Mouse (Mus musculus): ENCODE measurements at regions not wholly inside any gene's neighbourhood (a gene's known extent, or its start where the extent isn't known, plus 50 kb on each side); places are given as distances from the start of the nearest gene placed in this dataset.

DNA sequence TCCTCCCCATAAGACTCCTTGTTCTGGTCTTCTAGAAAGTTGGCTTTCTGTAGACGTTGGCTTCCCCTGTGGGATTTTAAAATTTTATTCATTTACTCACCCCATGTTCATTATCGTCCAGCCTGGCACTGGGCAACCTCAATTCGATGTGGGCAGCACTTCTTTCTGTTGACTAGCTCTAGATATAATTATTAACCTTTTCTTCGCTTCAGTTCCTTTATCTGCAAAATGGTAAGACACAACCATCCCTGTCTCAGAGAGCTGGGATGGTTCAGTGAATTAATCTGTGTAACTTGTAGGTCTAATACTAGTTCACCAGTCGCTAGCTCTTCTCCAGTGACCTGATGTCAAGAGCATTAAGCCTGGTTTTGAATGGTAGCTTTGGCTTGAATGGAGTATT lies 89.9 kb upstream of the Plxnc1 start:
- in situ Hi-C loops (cut with MboI, MseI) = no loop called here

DNA sequence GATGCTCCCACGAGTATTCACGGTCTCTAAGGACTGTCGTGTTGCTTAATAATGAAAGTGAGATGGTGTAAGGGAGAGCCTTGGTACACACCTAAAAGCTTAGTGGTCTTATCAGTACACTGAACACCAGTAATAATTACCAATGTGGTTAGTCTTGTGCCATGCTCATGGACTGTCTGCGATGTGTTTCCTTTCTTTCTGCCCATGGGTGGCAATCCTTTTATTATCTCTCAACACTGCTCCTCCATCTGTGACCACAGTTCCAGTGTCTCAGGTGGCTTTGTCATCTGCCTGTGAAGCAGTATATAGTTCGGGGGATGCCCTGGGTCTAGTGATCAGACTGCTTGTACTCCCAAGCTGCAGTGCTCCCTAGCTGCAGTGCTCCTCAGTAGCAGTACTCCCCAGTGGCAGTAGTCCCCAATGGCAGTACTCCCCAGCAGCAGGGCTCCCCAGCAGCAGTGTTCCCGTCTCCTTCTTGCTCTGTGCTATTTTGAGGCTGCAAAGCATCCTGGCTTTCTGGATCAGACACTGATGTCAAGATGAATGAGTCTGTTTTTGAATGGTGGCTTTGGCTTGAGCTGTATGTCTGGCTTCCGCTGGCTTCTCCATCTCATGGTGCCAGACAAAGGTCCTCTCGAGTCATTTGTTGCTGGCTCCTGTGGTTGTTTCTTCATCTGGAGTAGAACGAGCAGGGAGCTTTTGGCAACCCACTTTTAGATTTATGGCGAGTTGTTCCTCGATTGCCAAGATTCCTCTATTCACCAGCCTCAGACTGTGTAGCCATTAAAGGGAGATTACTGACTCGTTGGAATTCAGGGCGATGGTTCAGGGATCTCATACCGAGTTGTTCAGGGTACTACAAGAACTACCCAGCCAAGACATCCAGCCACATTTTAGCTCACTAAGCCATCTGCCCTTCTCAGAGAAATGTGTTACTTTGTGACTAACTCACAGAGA lies 88.4 kb upstream of the Plxnc1 start:
- in situ Hi-C loops (cut with MboI, MseI) = no loop called here

DNA sequence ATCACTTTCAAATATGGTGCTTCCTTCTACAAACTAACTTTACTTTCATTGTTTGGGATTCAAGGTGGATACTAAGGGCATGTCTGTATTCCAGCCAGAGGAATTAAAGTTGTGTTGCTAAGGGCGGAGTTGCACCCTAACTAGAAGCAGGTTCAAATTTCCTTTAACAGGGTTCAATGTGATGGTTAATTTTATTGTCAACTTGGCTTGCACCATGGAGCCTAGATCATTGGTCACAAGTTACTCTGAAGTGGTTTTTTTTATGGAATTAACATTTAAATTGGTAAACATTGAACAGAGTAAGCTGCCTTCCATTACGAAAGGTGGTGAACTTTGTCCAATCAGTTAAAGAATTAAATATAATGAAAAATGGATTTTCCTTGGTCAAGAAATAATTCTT lies 86.7 kb upstream of the Plxnc1 start:
- in situ Hi-C loops (cut with MboI, MseI) = no loop called here

DNA sequence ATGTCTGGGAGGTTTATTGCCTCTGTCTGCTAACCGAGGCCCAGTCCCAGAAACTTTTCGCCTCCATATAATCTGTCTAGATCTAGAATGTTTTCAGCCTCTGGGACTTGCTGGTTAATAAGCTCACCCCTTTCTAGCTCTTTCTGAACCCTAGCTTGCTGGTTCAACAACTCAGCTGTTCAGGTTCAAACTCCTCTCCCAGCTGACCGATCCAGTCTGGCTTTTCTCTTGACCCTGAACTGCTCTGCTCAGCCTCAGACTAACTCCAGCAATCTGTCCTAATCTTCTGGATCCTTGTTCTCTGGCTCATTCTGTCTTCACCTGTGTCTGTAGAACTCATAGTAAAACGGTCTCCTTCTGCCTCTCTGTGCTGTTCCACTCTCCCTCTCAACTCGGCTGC lies 86.2 kb upstream of the Plxnc1 start:
- in situ Hi-C loops (cut with MboI, MseI) = no loop called here

DNA sequence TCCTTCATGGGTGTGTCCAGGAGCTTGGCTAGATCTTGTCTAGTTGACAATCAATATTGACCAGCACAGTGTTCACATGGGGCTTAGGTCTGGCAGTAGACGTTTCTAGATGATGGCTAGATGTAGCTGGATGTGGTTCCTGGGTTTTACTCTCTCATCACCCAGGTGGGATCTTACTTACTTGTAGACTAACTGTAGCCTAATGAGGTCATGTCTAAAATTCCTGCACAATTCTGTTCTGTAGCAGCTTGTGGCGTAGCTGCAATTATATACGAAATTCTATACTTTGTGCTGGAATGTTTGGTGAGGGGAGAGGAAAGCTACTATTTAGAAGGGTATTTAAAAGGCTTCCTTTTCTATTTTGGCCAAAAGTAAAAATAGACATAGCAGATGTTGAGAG lies 84.9 kb upstream of the Plxnc1 start:
- in situ Hi-C loops (cut with MboI, MseI) = no loop called here

DNA sequence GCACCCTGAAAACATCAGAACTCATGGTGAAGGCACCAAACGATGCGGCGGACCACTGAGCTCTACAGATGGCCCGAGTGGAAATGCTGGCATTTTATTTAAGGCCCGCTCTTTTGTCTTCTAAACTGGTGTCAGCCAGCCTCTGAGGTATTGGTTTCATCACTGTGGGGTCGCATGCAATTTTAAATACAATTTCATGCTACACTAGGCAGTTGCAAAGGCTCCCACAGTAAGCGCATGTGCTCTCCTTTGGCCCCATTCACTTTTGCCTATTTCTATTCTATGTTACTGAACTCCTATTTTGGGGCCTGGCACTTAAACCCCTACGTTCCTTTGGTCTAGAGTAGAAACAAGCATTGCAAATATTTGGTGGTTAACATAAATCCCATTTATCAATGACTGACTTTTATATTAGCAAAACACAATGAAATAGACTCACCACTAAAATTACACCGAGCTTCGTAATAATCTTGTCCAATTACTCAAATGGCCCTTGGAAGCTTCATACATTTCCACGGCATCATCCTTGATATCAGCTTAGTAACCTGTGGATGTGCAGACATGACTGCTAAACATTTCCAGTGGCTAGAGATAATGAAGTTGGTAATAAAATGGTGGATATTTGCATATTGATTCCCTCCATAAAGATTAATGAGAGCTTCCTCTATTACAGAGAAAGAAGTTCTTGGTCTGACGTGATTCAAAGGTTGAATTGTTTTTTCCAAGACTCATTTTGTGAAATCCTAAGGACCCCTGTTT lies 81.1 kb upstream of the Plxnc1 start:
- in situ Hi-C loops (cut with MboI, MseI) = no loop called here

DNA sequence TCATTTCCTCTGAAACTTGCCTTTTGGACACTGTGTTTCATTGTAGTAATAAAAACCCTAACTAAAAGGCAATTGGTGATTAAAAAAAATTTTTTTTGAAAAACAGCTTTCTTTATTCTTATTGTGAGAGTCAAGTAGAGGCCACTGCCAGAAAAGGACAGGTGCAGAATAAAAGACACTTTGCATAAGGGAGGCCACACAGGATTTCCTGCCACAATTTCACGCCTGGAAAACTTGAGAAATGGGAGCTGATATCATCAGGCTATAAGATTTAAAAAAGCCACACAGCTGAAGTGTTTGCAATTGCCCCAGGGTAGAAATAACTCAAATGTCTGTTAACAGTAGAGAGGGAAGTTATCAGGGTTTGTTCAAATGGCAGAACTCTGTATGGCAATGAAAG lies 76.6 kb upstream of the Plxnc1 start:
- in situ Hi-C loops (cut with MboI, MseI) = loop anchor here (25.0 kb wide), 1 partner anchor 416 kb away; no protein-coding TSS in a partner anchor

DNA sequence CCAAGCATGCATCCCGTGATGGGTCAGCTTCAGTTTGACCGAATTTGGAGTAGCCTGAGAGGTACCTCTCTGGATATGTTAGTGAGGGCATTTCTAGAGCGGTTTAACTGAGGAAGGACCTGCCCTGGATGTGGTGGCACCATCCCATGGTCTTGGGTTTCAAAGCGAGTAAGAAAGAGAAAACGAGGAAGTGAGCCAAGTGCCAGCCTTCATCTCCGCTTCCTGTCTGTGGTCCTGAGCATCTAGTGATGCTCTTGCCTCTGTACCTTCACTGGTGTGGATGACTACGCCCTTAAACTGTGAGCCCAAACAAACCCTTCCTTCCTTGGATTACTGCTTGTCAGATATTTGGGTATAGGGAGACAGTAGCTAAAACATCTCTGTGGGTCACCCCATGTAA lies 72.3 kb upstream of the Plxnc1 start:
- in situ Hi-C loops (cut with MboI, MseI) = loop anchor here (10.0 to 25.0 kb wide), 2 partner anchors 88 to 420 kb away; no protein-coding TSS in a partner anchor

DNA sequence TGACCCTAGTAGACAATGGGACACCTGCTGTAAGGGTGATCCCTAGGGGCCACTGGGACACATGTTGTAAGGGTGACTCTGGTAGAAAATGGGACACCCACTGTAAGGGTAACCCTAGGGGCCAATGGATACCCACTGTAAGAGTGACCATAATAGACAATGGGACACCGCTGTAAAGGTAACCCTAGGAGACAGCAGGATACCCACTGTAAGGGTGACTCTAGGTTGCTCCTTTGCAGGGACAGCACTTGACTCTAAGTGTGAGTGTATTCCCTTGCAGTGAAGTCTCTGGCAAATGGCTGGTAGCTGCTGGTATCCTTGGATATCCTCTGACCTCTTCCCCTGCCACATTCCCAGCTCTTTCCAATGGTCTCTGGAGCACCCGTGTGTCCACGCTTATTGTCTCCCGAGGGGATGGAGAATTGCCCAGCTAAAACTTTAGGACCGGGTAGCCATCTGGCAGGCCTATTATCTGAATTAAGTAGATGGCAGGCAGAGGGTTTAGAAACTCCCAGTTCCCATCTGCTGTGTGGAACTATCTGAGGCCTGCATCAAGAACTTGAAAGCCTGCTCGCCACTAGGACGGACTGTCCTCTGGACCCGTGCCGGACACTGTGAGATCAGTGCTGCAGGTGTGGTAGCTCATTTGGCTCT lies 70.8 kb upstream of the Plxnc1 start:
- in situ Hi-C loops (cut with MboI, MseI) = loop anchor here (10.0 to 25.0 kb wide), 2 partner anchors 89 to 422 kb away; no protein-coding TSS in a partner anchor

DNA sequence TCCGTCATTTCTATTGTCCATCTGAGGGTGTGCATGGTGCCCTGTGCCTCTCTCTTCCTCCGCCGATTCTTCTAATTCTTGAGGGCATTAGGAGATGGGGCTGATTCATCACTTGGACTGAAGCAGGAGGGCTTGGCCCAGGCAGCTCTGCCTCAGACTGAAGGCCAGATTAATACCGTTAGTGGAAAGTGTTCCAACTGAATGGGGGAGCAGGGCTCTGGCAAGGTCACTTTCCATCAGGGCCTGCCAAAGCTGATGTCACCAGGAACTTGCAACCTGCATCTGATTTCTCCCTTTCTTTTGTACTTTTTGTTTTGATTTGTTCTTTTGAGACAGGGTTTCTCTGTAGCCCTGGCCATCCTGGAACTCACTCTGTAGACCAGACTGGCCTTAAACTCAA lies 69.3 kb upstream of the Plxnc1 start:
- in situ Hi-C loops (cut with MboI, MseI) = loop anchor here (10.0 to 25.0 kb wide), 2 partner anchors 91 to 423 kb away; no protein-coding TSS in a partner anchor

DNA sequence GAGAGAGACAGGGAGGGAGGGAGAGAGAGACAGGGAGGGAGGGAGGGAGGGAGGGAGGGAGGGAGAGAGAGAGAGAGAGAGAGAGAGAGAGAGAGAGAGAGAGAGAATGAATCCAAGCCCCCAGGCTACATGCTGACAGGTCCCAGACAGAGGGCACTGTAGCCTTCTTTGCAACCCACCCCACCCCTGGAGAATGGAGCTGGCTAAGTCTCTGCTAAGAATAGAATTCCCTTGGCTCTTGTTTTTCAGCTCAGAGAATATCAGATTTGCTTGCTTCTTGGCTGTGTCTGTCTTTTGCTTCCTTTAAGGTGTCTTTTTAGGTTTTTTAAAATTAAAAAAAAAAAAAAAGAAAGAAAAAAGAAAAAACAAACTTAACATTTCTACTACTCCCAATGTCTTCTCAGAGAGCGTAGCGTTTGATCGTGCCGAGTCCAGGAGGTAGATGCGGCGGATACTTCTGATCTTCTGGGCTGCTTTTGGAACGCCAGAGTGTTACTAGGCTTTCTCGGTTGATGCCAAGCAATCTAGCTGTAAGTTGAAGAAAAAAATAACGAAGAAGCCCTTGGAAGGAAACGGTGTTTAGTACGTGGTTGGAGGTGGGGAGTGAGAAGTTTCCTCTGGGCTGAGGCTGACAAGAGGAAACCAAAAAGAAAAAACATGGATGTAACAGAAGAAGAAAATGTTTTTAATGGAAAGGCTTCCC lies 68.7 kb upstream of the Plxnc1 start:
- in situ Hi-C loops (cut with MboI, MseI) = loop anchor here (10.0 to 25.0 kb wide), 2 partner anchors 91 to 424 kb away; no protein-coding TSS in a partner anchor

DNA sequence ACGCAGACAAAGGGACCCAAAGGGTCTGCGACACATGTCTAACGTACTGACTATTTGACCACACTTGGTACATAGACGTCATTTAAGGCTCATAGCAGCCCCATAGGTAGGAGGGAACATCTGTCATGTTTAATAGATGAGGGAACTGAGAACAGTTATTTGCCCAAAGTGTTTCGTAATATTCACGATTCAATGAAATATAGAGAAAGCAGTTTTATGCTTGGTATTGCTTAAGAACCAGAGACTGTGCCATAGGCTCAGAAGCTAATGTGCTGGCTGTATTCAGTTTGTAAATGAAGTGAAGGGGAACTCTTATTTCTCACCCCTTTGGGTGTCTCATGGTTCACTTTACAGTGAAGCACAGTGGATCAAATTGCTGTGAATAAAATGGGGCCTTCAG lies 65.7 kb upstream of the Plxnc1 start:
- in situ Hi-C loops (cut with MboI, MseI) = loop anchor here (10.0 to 25.0 kb wide), 2 partner anchors 94 to 427 kb away; no protein-coding TSS in a partner anchor

DNA sequence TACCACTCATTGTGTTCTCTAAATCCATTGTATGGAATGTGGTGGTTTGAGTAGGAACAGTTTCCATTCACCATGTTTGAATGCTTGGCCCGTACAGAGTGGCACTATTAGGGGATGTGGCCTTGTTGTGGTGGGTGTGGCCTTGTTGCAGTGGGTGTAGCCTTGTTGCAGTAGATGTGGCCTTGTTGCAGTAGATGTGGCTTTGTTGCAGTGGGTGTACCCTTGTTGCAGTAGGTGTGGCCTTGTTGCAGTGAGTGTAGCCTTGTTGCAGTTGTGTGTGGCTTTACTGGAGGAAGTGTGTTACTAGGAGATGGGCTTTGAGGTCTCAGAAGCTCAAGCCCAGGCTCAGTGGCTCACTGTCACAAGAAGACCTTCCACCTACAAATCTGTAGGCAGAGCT lies 64.4 kb upstream of the Plxnc1 start:
- in situ Hi-C loops (cut with MboI, MseI) = loop anchor here (25.0 kb wide), 1 partner anchor 428 kb away; no protein-coding TSS in a partner anchor

DNA sequence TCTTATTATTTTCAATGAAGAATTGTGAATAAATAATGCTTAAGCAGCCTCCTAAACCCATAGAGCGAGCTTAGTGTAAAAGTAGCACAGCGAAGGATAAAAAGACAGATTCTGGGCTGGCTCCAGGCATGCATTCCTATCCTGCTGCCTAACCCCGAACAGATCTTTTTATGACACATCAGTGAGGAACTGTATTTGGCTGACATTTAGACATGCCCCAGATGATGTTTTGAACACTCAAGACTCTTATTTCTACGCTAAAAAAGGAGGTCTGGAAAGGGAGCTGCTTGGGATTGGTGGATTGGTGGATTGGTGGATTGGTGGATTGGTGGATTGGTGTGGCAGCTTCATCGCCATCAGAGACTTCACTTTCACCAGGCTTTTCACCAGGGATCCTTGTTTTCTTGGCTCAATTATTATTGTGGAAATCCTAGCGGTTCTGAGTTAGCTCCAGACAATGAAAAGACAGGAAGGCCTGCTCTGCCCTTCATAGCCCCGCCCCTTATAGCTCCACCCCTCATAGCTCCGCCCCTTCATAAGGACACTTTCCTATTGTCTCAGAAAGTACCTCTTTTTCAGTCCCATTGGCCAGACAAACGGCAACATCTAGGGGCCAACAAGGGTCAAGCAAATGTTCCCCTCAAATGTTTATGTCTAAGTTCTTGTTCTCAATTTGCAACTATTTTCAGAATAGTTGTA lies 59.6 kb upstream of the Plxnc1 start:
- in situ Hi-C loops (cut with MboI, MseI) = loop anchor here (25.0 kb wide), 1 partner anchor 433 kb away; no protein-coding TSS in a partner anchor

DNA sequence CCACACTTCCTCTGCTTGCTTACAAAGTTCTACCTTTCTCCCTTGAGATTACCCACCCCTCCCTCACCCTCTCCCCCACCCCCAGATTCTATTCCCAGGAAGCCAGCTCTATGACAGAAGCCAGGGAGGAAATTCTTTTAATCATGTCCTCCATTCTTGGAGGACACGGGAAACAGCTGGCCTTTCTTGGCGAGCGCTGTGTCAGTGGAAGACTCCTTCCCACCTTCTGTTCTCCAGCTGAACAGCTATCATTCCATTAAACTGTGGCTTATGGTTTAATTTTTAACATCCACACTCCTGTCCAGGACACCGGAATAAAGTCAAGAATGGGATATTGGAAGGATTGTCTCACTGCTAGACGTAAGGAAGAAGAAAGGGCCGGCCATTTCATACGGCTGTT lies 59.0 kb upstream of the Plxnc1 start:
- in situ Hi-C loops (cut with MboI, MseI) = loop anchor here (25.0 kb wide), 1 partner anchor 434 kb away; no protein-coding TSS in a partner anchor

DNA sequence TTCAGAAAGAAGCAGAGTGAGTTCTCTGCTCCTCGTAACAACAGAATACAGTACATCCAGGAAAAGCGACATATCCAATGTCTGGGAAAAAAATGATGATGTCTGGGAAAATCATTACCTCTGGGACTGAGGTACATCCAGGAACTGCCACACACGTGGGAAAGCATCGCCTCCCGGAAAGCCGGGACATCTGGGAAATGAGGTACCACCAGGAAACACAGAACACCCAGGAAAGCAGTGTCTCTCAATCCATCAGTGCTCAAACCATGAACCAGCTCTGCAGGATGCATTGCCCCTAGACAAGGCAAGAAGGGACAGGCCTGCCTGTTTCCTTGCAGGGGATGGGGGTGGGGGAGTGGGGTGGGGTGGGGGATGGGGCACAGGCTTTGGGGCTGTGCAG lies 57.0 kb upstream of the Plxnc1 start:
- in situ Hi-C loops (cut with MboI, MseI) = loop anchor here (25.0 kb wide), 1 partner anchor 436 kb away; no protein-coding TSS in a partner anchor

DNA sequence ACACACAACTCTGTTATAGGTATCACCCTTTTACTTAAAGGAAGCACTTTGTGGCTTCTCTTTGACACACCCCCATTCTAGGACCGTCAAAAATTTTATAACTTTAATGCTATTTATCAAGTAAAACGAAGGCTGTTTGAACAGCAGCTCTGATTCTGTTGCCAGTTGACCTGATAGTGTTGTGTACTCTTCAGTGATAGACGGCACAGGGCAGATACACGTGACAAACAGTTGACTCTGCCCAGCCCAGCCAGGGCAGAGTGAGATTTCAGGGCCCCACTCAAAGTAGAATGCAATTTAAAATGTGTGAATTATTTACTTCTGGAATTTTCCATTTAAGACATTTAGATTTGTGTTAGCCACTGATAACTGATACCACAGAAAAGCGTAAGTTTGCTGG lies 55.1 kb upstream of the Plxnc1 start:
- in situ Hi-C loops (cut with MboI, MseI) = loop anchor here (25.0 kb wide), 1 partner anchor 438 kb away; no protein-coding TSS in a partner anchor

Data from T-helper 1 cell (primary cell).